Mouse (Mus musculus) brain, embryonic 14.5 days (tissue): Measurements from ENCODE around the gene Mctp1.

ENCODE experiments used
- CTCF ChIP-seq: fragments of 200-500 bp; IDR thresholded peaks from 2 replicates; pipeline ENCODE4 v1.5.1; 2012; ENCODE audit warnings: inconsistent platforms, mild to moderate bottlenecking, moderate library complexity, borderline replicate concordance; ENCODE audit not compliant: insufficient read depth, insufficient read length; ENCODE audit errors: extremely low read depth
- POLR2A ChIP-seq: fragments of 200-500 bp; IDR thresholded peaks from 2 replicates; pipeline ENCODE4 v1.6.1; 2012; ENCODE audit warnings: mild to moderate bottlenecking, inconsistent platforms, borderline replicate concordance; ENCODE audit not compliant: poor library complexity, insufficient read depth, insufficient read length, severe bottlenecking; ENCODE audit errors: extremely low read depth

- TF ChIP-seq CTCF, result no peak
- no peak for TF ChIP-seq POLR2A
These were observed 275.2 kb downstream of the Mctp1 start for GRCm38 (mm10) chr13:76659523-76659922.
